Comparison of ENCODE assay signal across 9 mouse cellular contexts in the genomic region with DNA sequence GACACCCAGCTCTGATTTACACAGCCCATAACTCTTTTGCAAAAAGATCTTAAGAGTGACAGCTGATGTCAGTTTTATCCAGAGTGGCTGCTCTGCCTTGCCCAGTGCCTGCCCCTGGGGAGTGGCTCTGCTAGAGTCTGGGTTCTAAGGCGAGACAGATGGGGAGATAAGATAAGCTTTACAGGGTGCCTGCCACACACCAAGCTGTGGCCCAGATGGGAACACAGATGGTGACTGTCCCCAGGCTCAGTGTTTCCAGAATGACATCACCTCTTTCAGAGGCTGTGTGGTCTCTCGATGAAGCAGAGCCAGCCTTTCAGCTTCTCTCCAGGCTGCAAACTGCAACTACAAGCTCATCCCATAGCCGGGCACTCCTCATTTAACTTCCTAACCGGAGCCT. TPM values are rescaled to one million over a fixed set of nuclear protein-coding genes. Genes with fewer than 3 reads are reported as not detected.
DNase-seq lines count a peak whose midpoint lies in the region; ATAC-seq lines count a peak whose summit lies in the region.
"Had no signal": no experiment of that assay in that cellular context is flagged by ENCODE, and none has a peak within 500 bp of the region (broad histone marks: within the 10 kb centered on the region; RNA-seq: fewer than 3 reads in every experiment).

No protein-coding gene starts in this region.

- H3K27me3 ChIP-seq in neural tube, embryonic 14.5 days (ENCODE audit: control insufficient read depth, insufficient read depth, low read length), result no peaks in the 10 kb centered on the region
- H3K27me3 ChIP-seq: megakaryocyte, embryonic 14.5 days had no signal

- H3K36me3 ChIP-seq in neural tube, embryonic 14.5 days (ENCODE audit: control insufficient read depth, insufficient read depth, low read length), result no peaks in the 10 kb centered on the region

- H3K4me1 ChIP-seq in neural tube, embryonic 14.5 days (ENCODE audit: control insufficient read depth, insufficient read depth, low read length), result no peaks in the 10 kb centered on the region
- H3K4me1 ChIP-seq: megakaryocyte, embryonic 14.5 days had no signal

- no peak overlapping the region for H3K9ac ChIP-seq in neural tube, embryonic 14.5 days (replicated peaks; ENCODE audit: low read depth, low read length)

- no peak overlapping the region for H3K27ac ChIP-seq in neural tube, embryonic 14.5 days (ENCODE audit: low read depth, low read length)

- 28% methylated on average over 4 of the region's 4 CpGs for WGBS in neural tube, embryonic 14.5 days

- no peak overlapping the region for H3K4me2 ChIP-seq in neural tube, embryonic 14.5 days (ENCODE audit: low read depth, low read length)

- peak; percentile 77 for ATAC-seq in frontal cortex, adult (ENCODE audit: low TSS enrichment)
- peak; percentile 87 for ATAC-seq in neural tube, embryonic 14.5 days (ENCODE audit: low read depth)

- no peak overlapping the region for H3K4me3 ChIP-seq in neural tube, embryonic 14.5 days (ENCODE audit: low read depth, low read length)
- H3K4me3 ChIP-seq: megakaryocyte, embryonic 14.5 days had no signal

- H3K9me3 ChIP-seq in neural tube, embryonic 14.5 days (ENCODE audit: control insufficient read depth, low read length), result no peaks in the 10 kb centered on the region
- H3K9me3 ChIP-seq: megakaryocyte, embryonic 14.5 days had no signal

- peak; percentile 32 for DNase-seq in embryo, embryonic 10 days (ENCODE audit: low spot score)
- DNase-seq in embryo, embryonic 9.5 days (ENCODE audit: extremely low spot score), result no peak
- DNase-seq in c-Kit-positive CD71-negative TER-119-negative erythroid progenitor cells, embryonic 14.5 days (ENCODE audit: low read depth), result peak; percentile 2
- peak; percentile 73 to 80 for DNase-seq in left cerebral cortex, adult 18-20 months (ENCODE audit: low spot score in 2 of 2)
- DNase-seq in testis, postnatal 14 days (ENCODE audit: low spot score), result no peak
- no peak for DNase-seq in heart, postnatal 25 days (ENCODE audit: low spot score)

- intact Hi-C loops in heart, postnatal 25 days (cut with DNase I), result no loop called here

RNA-seq across cellular contexts. Expression of gene Cog7, which starts 41.8 kb away (rescaled TPM):
- total RNA-seq in left cerebral cortex, adult 18-20 months (2021), result 10 to 100 TPM; 44.3 to 46.2 TPM
- polyA plus RNA-seq in neural tube, embryonic 14.5 days (2014; fragmentation: Nextera tagmentation; extraction: Ambion mirVana), result 27.3 and 30.1 TPM in 2 replicates
- 10 to 100 TPM; 13.8 to 15.2 TPM for total RNA-seq in heart, postnatal 25 days (2021)

Comparison
In these comparisons a context has a peak if more than half of its experiments do, and no peak if none do; other contexts are left out.
1. DNase-seq: peak in embryo, embryonic 10 days (single experiment), c-Kit-positive CD71-negative TER-119-negative erythroid progenitor cells, embryonic 14.5 days (single experiment) and left cerebral cortex, adult 18-20 months (2 of 2); none in embryo, embryonic 9.5 days (single experiment), testis, postnatal 14 days (single experiment) and heart, postnatal 25 days (single experiment).